1 mouse cellular context compared by ENCODE assay signal in the genomic region with DNA sequence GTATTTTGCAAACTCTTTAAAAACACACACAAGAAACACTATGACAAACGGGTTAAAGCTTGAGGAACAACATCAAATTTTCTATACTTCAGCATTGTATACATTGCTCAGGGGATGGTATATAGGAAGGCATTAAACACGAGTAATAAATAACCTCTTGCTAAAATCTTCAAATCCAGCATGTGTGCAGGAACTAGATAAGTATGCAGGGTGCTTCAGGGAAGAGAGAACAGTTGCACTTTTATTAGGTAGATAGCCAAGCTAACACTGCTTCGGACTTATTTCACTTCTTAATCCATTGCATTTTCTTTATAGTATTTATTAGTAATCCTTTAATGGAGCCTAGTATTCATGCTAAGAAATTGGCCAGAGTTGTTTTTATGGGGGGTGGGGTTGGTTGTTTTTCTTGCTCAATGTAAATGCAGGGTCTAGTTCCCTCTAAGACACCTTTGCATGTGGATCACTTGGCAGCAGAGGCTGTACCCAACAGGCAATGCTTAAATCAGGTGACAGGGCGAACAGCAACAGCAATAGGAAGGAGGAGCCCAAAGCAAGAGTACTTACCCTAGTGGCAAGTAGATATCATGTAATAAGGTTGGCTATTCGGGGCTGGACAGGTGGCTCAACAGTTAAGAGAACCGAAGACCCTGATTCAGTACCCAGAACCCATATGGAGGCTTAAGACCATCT.
TF ChIP-seq lines count a peak whose summit lies in the region.

No protein-coding gene starts in this region.

TF ChIP-seq in MEL, 35 proteins besides CTCF, POLR2A, EP300 and RAD21 (continued from another document):
- no peak for TF ChIP-seq BHLHE40 (IDR thresholded peaks at IDR 0.05; ENCODE audit: borderline replicate concordance, low read depth, low read length)
- no peak for TF ChIP-seq JUND (IDR thresholded peaks at IDR 0.05; ENCODE audit: low read depth, low read length)
- TF ChIP-seq USF1 (IDR thresholded peaks at IDR 0.05; ENCODE audit: low read depth, low read length), result no peak
- no peak for TF ChIP-seq NELFE (IDR thresholded peaks at IDR 0.05; ENCODE audit: low read depth, low read length)
- TF ChIP-seq GATA1 (IDR thresholded peaks at IDR 0.05; ENCODE audit: low read depth, low read length), result peak; percentile 73
- peak; percentile 62 for TF ChIP-seq ETS1 (IDR thresholded peaks at IDR 0.05; ENCODE audit: low read depth, low read length)
- no peak for TF ChIP-seq RCOR1 (IDR thresholded peaks at IDR 0.05; ENCODE audit: low read depth, low read length)
- peak; percentile 85 for TF ChIP-seq TCF12 (IDR thresholded peaks at IDR 0.05; ENCODE audit: low read depth, low read length)
- TF ChIP-seq KAT2A (conservative IDR thresholded peaks at IDR 0.05; ENCODE audit: low read depth, low read length), result no peak
- TF ChIP-seq MAX (IDR thresholded peaks at IDR 0.05; ENCODE audit: low read length), result no peak
- TF ChIP-seq SMC3 (IDR thresholded peaks at IDR 0.05; ENCODE audit: low read depth, low read length), result no peak
- no peak for TF ChIP-seq MYB (IDR thresholded peaks at IDR 0.05; ENCODE audit: low read depth, low read length)
- no peak for TF ChIP-seq GABPA (IDR thresholded peaks at IDR 0.05; ENCODE audit: low read depth, low read length)
- TF ChIP-seq TBP (IDR thresholded peaks at IDR 0.05; ENCODE audit: low read depth, low read length), result no peak
- peak; percentile 31; the same call in 1 of the 2 replicates for TF ChIP-seq MXI1 (IDR thresholded peaks at IDR 0.05; ENCODE audit: low read depth, low read length)
- peak; percentile 28; the same call in 1 of the 2 replicates for TF ChIP-seq SIN3A (IDR thresholded peaks at IDR 0.05; ENCODE audit: low read length)
- TF ChIP-seq MEF2A (IDR thresholded peaks at IDR 0.05; ENCODE audit: extremely low read depth, insufficient replicate concordance, low read depth, low read length, poor library complexity, severe bottlenecking), result no peak
- no peak for TF ChIP-seq ELF1 (IDR thresholded peaks at IDR 0.05; ENCODE audit: low read depth, low read length)
- no peak for TF ChIP-seq E2F4 (IDR thresholded peaks at IDR 0.05; ENCODE audit: borderline replicate concordance, low read depth, low read length)
- TF ChIP-seq ZC3H11A (IDR thresholded peaks at IDR 0.05; ENCODE audit: low read depth, low read length), result no peak
